Mouse (Mus musculus): ENCODE measurements around the gene Srbd1. TPM values are rescaled to one million over a fixed set of nuclear protein-coding genes. Genes with fewer than 3 reads are reported as not detected.

The Srbd1 gene
- total and polyA plus RNA-seq, 3 experiments = 8.9 to 33.3 (median 26.6) TPM

GRCm38 (mm10) chr17:85935268-85935667 lies 209.7 kb downstream of the Srbd1 start:
- Histone ChIP-seq H3K36me3 (replicated peaks) (no peaks in the 10 kb centered on the region), H3K4me1 (ENCODE audit: insufficient read depth, low read depth, low read length) (no peaks in the 10 kb centered on the region), H3K4me3 (ENCODE audit: low read depth, low read length) (no peak overlapping the region), H3K9me3 (replicated peaks) (peaks cover 7% of the 10 kb centered on the region), H3K27me3 (ENCODE audit: insufficient read depth, low read length) (peaks cover 2% of the 10 kb centered on the region; the same call in 1 of the 2 replicates)
- ATAC-seq (ENCODE audit: extremely low read depth, insufficient number of reproducible peaks, low FRiP score, poor library complexity, severe bottlenecking) (no peak), DNase-seq (ENCODE audit: low spot score) (no peak)
- TF ChIP-seq CTCF (IDR thresholded peaks at IDR 0.05; ENCODE audit: low read depth, low read length) (no peak), TAL1 (conservative IDR thresholded peaks at IDR 0.05; ENCODE audit: low read depth, low read length) (no peak)

Other genes with a start within 250 kb of the Srbd1 start
- gene Prkce, start 22.6 kb upstream of the Srbd1 start, total RNA-seq (2014; fragmentation: Nextera tagmentation) = 5.1 and 6.1 TPM in 2 replicates
- 2.5 and 2.7 TPM in 2 replicates for gene Prkce, start 22.6 kb upstream of the Srbd1 start, total RNA-seq (2017)
- gene Prkce, start 22.6 kb upstream of the Srbd1 start, polyA plus RNA-seq (2012) = 2.0 and 2.2 TPM in 2 replicates